Mouse (Mus musculus): ENCODE results near the gene Ipmk. TPM values are rescaled to one million over a fixed set of nuclear protein-coding genes. Genes with fewer than 3 reads are reported as not detected.

The Ipmk gene
- polyA plus RNA-seq, 1 experiment from 2014 or later = 12.0 TPM

- Histone ChIP-seq H3K4me3 (ENCODE audit: low read depth, low read length) (no peak overlapping the region), H3K9me3 (ENCODE audit: low read length) (no peaks in the 10 kb centered on the region), H3K4me1 (ENCODE audit: insufficient read depth, low read depth, low read length) (peaks cover 8% of the 10 kb centered on the region; the same call in 1 of the 2 replicates), H3K4me2 (replicated peaks; ENCODE audit: low read depth, low read length) (no peak overlapping the region), H3K9ac (replicated peaks; ENCODE audit: low read depth) (no peak overlapping the region), H3K27me3 (replicated peaks; ENCODE audit: insufficient read depth, low read length) (no peaks in the 10 kb centered on the region), H3K27ac (ENCODE audit: low read length) (no peak overlapping the region), H3K36me3 (ENCODE audit: insufficient read depth, low read length) (no peaks in the 10 kb centered on the region)
- TF ChIP-seq EP300 (IDR thresholded peaks at IDR 0.05) = no peak
- no peak for TF ChIP-seq CTCF (IDR thresholded peaks at IDR 0.05)
- no peak for DNase-seq (ENCODE audit: low spot score)
- WGBS = 81% methylated on average over 3 of the region's 3 CpGs
- no peak for ATAC-seq
Measured at GRCm38 (mm10) chr10:71343130-71343529, 4.4 kb upstream of the Ipmk start.

GRCm38 (mm10) chr10:71343567-71344265 lies 3.8 kb upstream of the Ipmk start:
- peaks cover 10% of the 10 kb centered on the region; the same call in 1 of the 2 replicates for H3K4me1 ChIP-seq (ENCODE audit: insufficient read depth, low read depth, low read length)
- no peak for DNase-seq (ENCODE audit: low spot score)
- no peaks in the 10 kb centered on the region for H3K27me3 ChIP-seq (replicated peaks; ENCODE audit: insufficient read depth, low read length)
- no peak overlapping the region for H3K27ac ChIP-seq (ENCODE audit: low read length)
- H3K4me3 ChIP-seq (ENCODE audit: low read depth, low read length) = peak overlapping the region; percentile 74
- ATAC-seq = no peak
- peak overlapping the region; percentile 90 for H3K4me2 ChIP-seq (replicated peaks; ENCODE audit: low read depth, low read length)
- 22% methylated on average over 14 of the region's 14 CpGs for WGBS
- no peaks in the 10 kb centered on the region for H3K9me3 ChIP-seq (ENCODE audit: low read length)
- H3K9ac ChIP-seq (replicated peaks; ENCODE audit: low read depth) = no peak overlapping the region; the same call in 1 of the 2 replicates
- H3K36me3 ChIP-seq (ENCODE audit: insufficient read depth, low read length) = no peaks in the 10 kb centered on the region
- TF ChIP-seq EP300 (IDR thresholded peaks at IDR 0.05) (no peak), CTCF (IDR thresholded peaks at IDR 0.05) (no peak)

- no peaks in the 10 kb centered on the region for H3K9me3 ChIP-seq (ENCODE audit: low read length)
- no peaks in the 10 kb centered on the region for H3K27me3 ChIP-seq (replicated peaks; ENCODE audit: insufficient read depth, low read length)
- peak; percentile 97 for DNase-seq (ENCODE audit: low spot score)
- H3K4me3 ChIP-seq (ENCODE audit: low read depth, low read length) = peak within 1 kb of the TSS; percentile 74
- H3K36me3 ChIP-seq (ENCODE audit: insufficient read depth, low read length) = no peaks in the 10 kb centered on the region
- peak within 1 kb of the TSS; percentile 54; the same call in 1 of the 2 replicates for H3K9ac ChIP-seq (replicated peaks; ENCODE audit: low read depth)
- peak within 1 kb of the TSS; percentile 90 for H3K4me2 ChIP-seq (replicated peaks; ENCODE audit: low read depth, low read length)
- TF ChIP-seq EP300 (IDR thresholded peaks at IDR 0.05) (no peak), CTCF (IDR thresholded peaks at IDR 0.05) (no peak)
- under 1% methylated on average over 59 of the region's 60 CpGs for WGBS
- H3K27ac ChIP-seq (ENCODE audit: low read length) = peak within 1 kb of the TSS; percentile 55
- H3K4me1 ChIP-seq (ENCODE audit: insufficient read depth, low read depth, low read length) = peaks cover 16% of the 10 kb centered on the region
- peak; percentile 76 for ATAC-seq
Measured at GRCm38 (mm10) chr10:71344579-71345143, 2.9 kb upstream of the Ipmk start, which contains the start of gene Cisd1. Gene Cisd1 (minus strand): TSS chr10:71344954.

GRCm38 (mm10) chr10:71346106-71346505 lies 1.5 kb upstream of the Ipmk start:
- Histone ChIP-seq H3K9ac (replicated peaks; ENCODE audit: low read depth) (no peak overlapping the region), H3K27me3 (replicated peaks; ENCODE audit: insufficient read depth, low read length) (no peaks in the 10 kb centered on the region), H3K4me2 (replicated peaks; ENCODE audit: low read depth, low read length) (no peak overlapping the region), H3K4me3 (ENCODE audit: low read depth, low read length) (no peak overlapping the region), H3K27ac (ENCODE audit: low read length) (no peak overlapping the region), H3K9me3 (ENCODE audit: low read length) (no peaks in the 10 kb centered on the region), H3K4me1 (ENCODE audit: insufficient read depth, low read depth, low read length) (peaks cover 16% of the 10 kb centered on the region), H3K36me3 (ENCODE audit: insufficient read depth, low read length) (no peaks in the 10 kb centered on the region)
- TF ChIP-seq CTCF (IDR thresholded peaks at IDR 0.05) = no peak
- no peak for TF ChIP-seq EP300 (IDR thresholded peaks at IDR 0.05)
- 60% methylated on average over 2 of the region's 2 CpGs for WGBS
- ATAC-seq = no peak
- no peak for DNase-seq (ENCODE audit: low spot score)

GRCm38 (mm10) chr10:71346722-71347508 lies 648 bp upstream of the Ipmk start:
- Histone ChIP-seq H3K4me1 (ENCODE audit: insufficient read depth, low read depth, low read length) (peaks cover 16% of the 10 kb centered on the region), H3K4me3 (ENCODE audit: low read depth, low read length) (peak overlapping the region; percentile 84), H3K9me3 (ENCODE audit: low read length) (no peaks in the 10 kb centered on the region), H3K4me2 (replicated peaks; ENCODE audit: low read depth, low read length) (peak overlapping the region; percentile 97), H3K27ac (ENCODE audit: low read length) (peak overlapping the region; percentile 94; the same call in 1 of the 2 replicates), H3K36me3 (ENCODE audit: insufficient read depth, low read length) (no peaks in the 10 kb centered on the region), H3K9ac (replicated peaks; ENCODE audit: low read depth) (peak overlapping the region; percentile 80), H3K27me3 (replicated peaks; ENCODE audit: insufficient read depth, low read length) (no peaks in the 10 kb centered on the region)
- ATAC-seq (no peak), DNase-seq (ENCODE audit: low spot score) (no peak)
- WGBS = 11% methylated on average over 13 of the region's 13 CpGs
- TF ChIP-seq EP300 (IDR thresholded peaks at IDR 0.05) = no peak
- TF ChIP-seq CTCF (IDR thresholded peaks at IDR 0.05) = peak; percentile 31
